Mouse (Mus musculus) G1E (cell line): Measurements from ENCODE around the gene Rps3.

ENCODE experiments used
- CTCF ChIP-seq: IDR thresholded peaks from 2 replicates; pipeline ENCODE4 v1.5.1; 2012; ENCODE audit warnings: low read depth, low read length, inconsistent platforms, mixed read lengths
- GATA1 ChIP-seq: IDR thresholded peaks from 2 replicates; pipeline ENCODE4 v1.6.1; 2012; ENCODE audit warnings: borderline replicate concordance, low read length, inconsistent platforms, mixed read lengths
- POLR2AphosphoS5 ChIP-seq: IDR thresholded peaks from 2 replicates; pipeline ENCODE4 v1.6.1; 2012; ENCODE audit warnings: low read depth, low read length, inconsistent platforms; ENCODE audit not compliant: insufficient replicate concordance
- TAL1 ChIP-seq: conservative IDR thresholded peaks from 2 replicates; pipeline ENCODE4 v1.6.1; 2012; ENCODE audit warnings: low read depth, low read length, inconsistent platforms, mixed read lengths

- no peak for TF ChIP-seq CTCF
- no peak for TF ChIP-seq GATA1
- TF ChIP-seq POLR2AphosphoS5: no peak
- no peak for TF ChIP-seq TAL1
Observed at GRCm38 (mm10) chr7:99499128-99499527, 15.6 kb upstream of the Rps3 start.
